Mouse (Mus musculus): Measurements from ENCODE around the gene Kcnq1.

- TF ChIP-seq CTCF (IDR thresholded peaks at IDR 0.05; ENCODE audit: extremely low read depth, insufficient read length, insufficient replicate concordance, low read depth, low read length) (no peak), POLR2A (IDR thresholded peaks at IDR 0.05; ENCODE audit: low read depth, low read length) (no peak)
Observed at GRCm38 (mm10) chr7:143185506-143185905, 79.3 kb downstream of the Kcnq1 start.
